In genomic region chr12:102210801-102211200, GRCm38 (mm10) we compare ENCODE assay signal across 15 mouse cellular contexts.
"Had no signal": no experiment of that assay in that cellular context is flagged by ENCODE, and none has a peak within 500 bp of the region (broad histone marks: within the 10 kb centered on the region; RNA-seq: fewer than 3 reads in every experiment).

No protein-coding gene starts in this region.

- ATAC-seq: liver, postnatal 0 days; lung, postnatal 0 days; midbrain, embryonic 13.5 days; midbrain, embryonic 15.5 days had no signal

- H3K4me3 ChIP-seq: liver, embryonic 15.5 days; lung, embryonic 15.5 days; midbrain, embryonic 13.5 days; midbrain, embryonic 15.5 days; neural tube, embryonic 12.5 days; stomach, embryonic 15.5 days had no signal

- DNase-seq: liver, postnatal 0 days; lung, postnatal 14 days; right cerebral cortex, postnatal 14 days; thymus, adult 2 months; thymus, postnatal 25 days; thymus, postnatal 4 days had no signal

- H3K27ac ChIP-seq: liver, embryonic 15.5 days; lung, embryonic 15.5 days; macrophage; midbrain, embryonic 13.5 days; midbrain, embryonic 15.5 days; neural tube, embryonic 12.5 days; stomach, embryonic 15.5 days; stomach, postnatal 0 days had no signal
